Mouse (Mus musculus): ENCODE results near the gene Gmnc. TPM values are rescaled to one million over a fixed set of nuclear protein-coding genes. Genes with fewer than 3 reads are reported as not detected.

Gmnc gene
- 0.40 and 0.53 TPM in 2 replicates for polyA plus RNA-seq (2012; rRNA removed)

GRCm38 (mm10) chr16:26991477-26992300 lies at the start of gene Gmnc:
Gene Gmnc, minus strand, starts transcription at chr16:26991652.
- H3K27ac ChIP-seq (ENCODE audit: insufficient read depth, low read length) = no peak within 1 kb of the TSS
- TF ChIP-seq CTCF (IDR thresholded peaks at IDR 0.05; ENCODE audit: extremely low read depth, insufficient read depth, low read length) (no peak), POLR2A (IDR thresholded peaks at IDR 0.05; ENCODE audit: extremely low read depth, insufficient read depth, low read length) (no peak)
- H3K4me1 ChIP-seq (ENCODE audit: control insufficient read depth, insufficient read depth, low read length) = no peaks in the 10 kb centered on the region; the same call in 1 of the 2 replicates
- no peak within 1 kb of the TSS for H3K4me3 ChIP-seq (ENCODE audit: insufficient read depth, low read length)

DNA sequence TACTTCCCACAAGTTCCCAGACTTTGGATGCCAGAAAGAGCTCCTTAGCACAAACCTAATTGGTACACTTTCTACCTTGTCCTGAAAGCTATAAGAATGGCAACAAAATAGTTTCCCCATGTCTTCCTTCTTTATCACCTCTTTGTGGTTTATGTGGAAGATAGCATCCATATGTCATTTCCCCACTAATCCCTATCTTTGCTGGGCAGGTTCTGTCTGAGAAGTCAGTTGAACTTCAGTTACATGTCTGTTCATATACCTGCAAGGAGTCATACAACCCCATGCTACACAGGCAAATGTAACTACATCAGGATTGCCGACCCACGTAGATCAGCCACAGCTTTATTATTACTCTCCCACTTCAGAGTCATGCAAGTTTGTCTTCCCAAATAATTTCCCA lies 35.8 kb upstream of the Gmnc start:
- no peak overlapping the region for H3K4me3 ChIP-seq (ENCODE audit: insufficient read depth, low read length)
- no peaks in the 10 kb centered on the region for H3K4me1 ChIP-seq (ENCODE audit: control insufficient read depth, insufficient read depth, low read length)
- no peak overlapping the region for H3K27ac ChIP-seq (ENCODE audit: insufficient read depth, low read length)
- TF ChIP-seq POLR2A (IDR thresholded peaks at IDR 0.05; ENCODE audit: extremely low read depth, insufficient read depth, low read length) (no peak), CTCF (IDR thresholded peaks at IDR 0.05; ENCODE audit: extremely low read depth, insufficient read depth, low read length) (no peak)

DNA sequence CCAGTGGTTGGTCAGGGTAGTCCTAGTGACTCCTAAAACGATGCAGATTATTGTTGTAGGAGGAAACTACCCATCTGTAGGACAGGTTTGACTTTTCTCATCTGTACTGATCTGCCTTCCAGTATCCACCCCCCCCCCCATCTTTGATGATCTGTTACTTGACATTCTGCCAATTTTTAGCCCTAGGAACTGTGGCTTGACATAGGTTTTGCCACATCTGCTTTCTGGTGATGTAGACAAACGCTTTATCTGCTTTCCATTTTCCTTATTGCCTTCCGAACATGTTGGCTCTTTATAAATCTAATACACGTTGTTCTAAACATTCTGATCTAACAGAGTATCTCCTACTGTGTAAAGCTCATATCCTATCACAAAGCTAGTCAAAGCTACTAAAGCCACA lies 34.8 kb upstream of the Gmnc start:
- Histone ChIP-seq H3K4me1 (ENCODE audit: control insufficient read depth, insufficient read depth, low read length) (no peaks in the 10 kb centered on the region), H3K4me3 (ENCODE audit: insufficient read depth, low read length) (no peak overlapping the region), H3K27ac (ENCODE audit: insufficient read depth, low read length) (no peak overlapping the region)
- TF ChIP-seq POLR2A (IDR thresholded peaks at IDR 0.05; ENCODE audit: extremely low read depth, insufficient read depth, low read length) (no peak), CTCF (IDR thresholded peaks at IDR 0.05; ENCODE audit: extremely low read depth, insufficient read depth, low read length) (no peak)

DNA sequence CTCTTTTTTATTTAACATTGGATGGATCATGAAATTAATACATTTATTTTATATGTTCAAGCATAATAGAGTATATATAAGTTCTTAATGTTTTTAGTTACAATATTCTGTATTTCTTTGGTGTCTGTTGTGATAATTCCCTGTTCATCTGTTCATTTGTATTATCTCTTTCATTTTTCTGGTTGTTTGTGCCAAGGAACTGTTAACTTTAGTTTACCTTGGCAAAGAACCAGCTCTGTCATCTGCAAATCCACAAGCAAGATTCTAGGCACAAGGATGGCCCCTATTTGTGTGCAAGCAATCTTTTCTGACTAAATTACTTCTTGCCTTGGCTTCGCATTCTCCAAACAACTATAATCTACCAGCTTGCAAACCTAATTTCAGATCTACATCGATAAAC lies 31.3 kb upstream of the Gmnc start:
- Histone ChIP-seq H3K4me1 (ENCODE audit: control insufficient read depth, insufficient read depth, low read length) (no peaks in the 10 kb centered on the region), H3K4me3 (ENCODE audit: insufficient read depth, low read length) (no peak overlapping the region), H3K27ac (ENCODE audit: insufficient read depth, low read length) (no peak overlapping the region)
- TF ChIP-seq CTCF (IDR thresholded peaks at IDR 0.05; ENCODE audit: extremely low read depth, insufficient read depth, low read length) (no peak), POLR2A (IDR thresholded peaks at IDR 0.05; ENCODE audit: extremely low read depth, insufficient read depth, low read length) (no peak)

DNA sequence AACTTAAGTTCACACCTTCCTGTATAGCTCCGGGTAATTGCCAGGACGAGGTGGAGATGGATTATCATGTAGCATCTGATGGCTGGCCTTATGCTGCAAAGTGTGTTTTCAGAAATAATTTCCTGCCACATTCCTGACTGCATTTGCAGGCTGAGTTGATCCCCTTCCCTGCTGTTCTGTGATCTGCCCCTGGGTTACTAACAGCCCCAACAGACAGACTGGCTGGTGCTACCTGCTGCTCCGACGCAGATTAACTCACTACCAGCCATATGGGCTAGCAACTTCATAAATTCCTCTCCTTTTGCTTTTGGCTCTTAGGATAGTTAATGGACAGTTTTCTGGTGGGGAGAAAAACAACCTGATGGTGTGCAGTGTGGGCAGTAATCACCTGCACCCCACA lies 25.9 kb upstream of the Gmnc start:
- Histone ChIP-seq H3K27ac (ENCODE audit: insufficient read depth, low read length) (no peak overlapping the region), H3K4me1 (ENCODE audit: control insufficient read depth, insufficient read depth, low read length) (no peaks in the 10 kb centered on the region), H3K4me3 (ENCODE audit: insufficient read depth, low read length) (no peak overlapping the region)
- TF ChIP-seq POLR2A (IDR thresholded peaks at IDR 0.05; ENCODE audit: extremely low read depth, insufficient read depth, low read length) = no peak
- TF ChIP-seq CTCF (IDR thresholded peaks at IDR 0.05; ENCODE audit: extremely low read depth, insufficient read depth, low read length) = no peak

GRCm38 (mm10) chr16:27002714-27003113 lies 11.3 kb upstream of the Gmnc start:
- no peak overlapping the region for H3K27ac ChIP-seq (ENCODE audit: insufficient read depth, low read length)
- H3K4me1 ChIP-seq (ENCODE audit: control insufficient read depth, insufficient read depth, low read length) = no peaks in the 10 kb centered on the region
- H3K4me3 ChIP-seq (ENCODE audit: insufficient read depth, low read length) = no peak overlapping the region
- TF ChIP-seq CTCF (IDR thresholded peaks at IDR 0.05; ENCODE audit: extremely low read depth, insufficient read depth, low read length) (no peak), POLR2A (IDR thresholded peaks at IDR 0.05; ENCODE audit: extremely low read depth, insufficient read depth, low read length) (no peak)

DNA sequence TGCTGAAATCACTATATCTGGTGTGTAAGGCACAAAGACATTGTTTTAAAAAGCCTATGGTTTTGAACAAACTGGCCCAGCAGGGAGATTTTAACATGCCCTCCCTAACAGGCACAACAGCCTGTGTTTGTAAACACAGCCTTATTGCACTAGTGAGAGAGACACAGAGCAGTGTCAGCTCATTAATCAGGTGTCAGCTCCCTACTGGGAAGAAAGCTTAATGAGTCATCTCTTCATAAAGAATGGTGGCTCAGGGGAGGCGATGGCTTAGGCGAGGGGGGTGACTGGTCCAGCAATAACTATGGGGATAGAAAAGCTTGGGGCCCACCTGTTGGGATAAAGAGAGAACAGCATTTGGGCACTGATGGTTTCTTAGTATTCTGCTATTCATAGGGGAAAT lies 8.1 kb upstream of the Gmnc start:
- Histone ChIP-seq H3K4me3 (ENCODE audit: insufficient read depth, low read length) (no peak overlapping the region), H3K4me1 (ENCODE audit: control insufficient read depth, insufficient read depth, low read length) (no peaks in the 10 kb centered on the region), H3K27ac (ENCODE audit: insufficient read depth, low read length) (no peak overlapping the region)
- TF ChIP-seq POLR2A (IDR thresholded peaks at IDR 0.05; ENCODE audit: extremely low read depth, insufficient read depth, low read length) = no peak
- TF ChIP-seq CTCF (IDR thresholded peaks at IDR 0.05; ENCODE audit: extremely low read depth, insufficient read depth, low read length) = no peak

GRCm38 (mm10) chr16:26989415-26990315 lies 1.8 kb downstream of the Gmnc start:
- H3K4me3 ChIP-seq (ENCODE audit: insufficient read depth, low read length) = no peak overlapping the region
- TF ChIP-seq CTCF (IDR thresholded peaks at IDR 0.05; ENCODE audit: extremely low read depth, insufficient read depth, low read length) (no peak), POLR2A (IDR thresholded peaks at IDR 0.05; ENCODE audit: extremely low read depth, insufficient read depth, low read length) (no peak)
- H3K4me1 ChIP-seq (ENCODE audit: control insufficient read depth, insufficient read depth, low read length) = no peaks in the 10 kb centered on the region; the same call in 1 of the 2 replicates
- H3K27ac ChIP-seq (ENCODE audit: insufficient read depth, low read length) = no peak overlapping the region

- Histone ChIP-seq H3K4me1 (ENCODE audit: control insufficient read depth, insufficient read depth, low read length) (no peaks in the 10 kb centered on the region; the same call in 1 of the 2 replicates), H3K4me3 (ENCODE audit: insufficient read depth, low read length) (no peak overlapping the region), H3K27ac (ENCODE audit: insufficient read depth, low read length) (no peak overlapping the region)
- TF ChIP-seq CTCF (IDR thresholded peaks at IDR 0.05; ENCODE audit: extremely low read depth, insufficient read depth, low read length) (no peak), POLR2A (IDR thresholded peaks at IDR 0.05; ENCODE audit: extremely low read depth, insufficient read depth, low read length) (no peak)
Measured at GRCm38 (mm10) chr16:26988188-26988587, 3.3 kb downstream of the Gmnc start.

All from cortical plate, adult 2 months (tissue).